Mouse (Mus musculus) midbrain, embryonic 10.5 days (tissue): Measurements from ENCODE around the gene Hmcn2. TPM values are rescaled to one million over a fixed set of nuclear protein-coding genes. Genes with fewer than 3 reads are reported as not detected.
A peak's percentile ranks its signal among the peaks of the same experiment; 100 is the strongest.

Experiments
- DNase-seq: peaks from one replicate; pipeline ENCODE4 v3.0.0-alpha.2; 2017; ENCODE audit warnings: low spot score
- H3K27ac ChIP-seq: fragments of 300-500 bp; sonication (generic); replicated peaks from 2 replicates; pipeline ENCODE4 v1.5.1; 2016; ENCODE audit warnings: mild to moderate bottlenecking
- H3K27me3 ChIP-seq: fragments of 300-500 bp; sonication (generic); 2 replicates; pipeline ENCODE4 v1.6.1; 2016; ENCODE audit warnings: low read depth, mild to moderate bottlenecking; ENCODE audit not compliant: poor library complexity, severe bottlenecking
- H3K36me3 ChIP-seq: fragments of 300-500 bp; sonication (generic); 2 replicates; pipeline ENCODE4 v1.6.1; 2016; ENCODE audit warnings: mild to moderate bottlenecking, moderate library complexity
- H3K4me1 ChIP-seq: fragments of 300-500 bp; sonication (generic); 2 replicates; pipeline ENCODE4 v1.6.1; 2016
- H3K4me3 ChIP-seq: fragments of 300-500 bp; sonication (generic); 2 replicates; pipeline ENCODE4 v1.5.1; 2016; ENCODE audit warnings: mild to moderate bottlenecking, moderate library complexity
- H3K9me3 ChIP-seq: fragments of 300-500 bp; sonication (generic); replicated peaks from 2 replicates; pipeline ENCODE4 v1.6.1; 2016; ENCODE audit warnings: mild to moderate bottlenecking
- WGBS: fragments of 180-500 bp; shearing (Covaris S2); methylation state at CpG from one replicate; pipeline ENCODE4 v1.1.7; 2016; 5-methylcytosine and 5-hydroxymethylcytosine counted together
- polyA plus RNA-seq: library from polyadenylated mRNA; unstranded; fragments of >200 nt; fragmentation: Nextera tagmentation; extraction: Ambion mirVana; gene quantifications from 2 replicates; pipeline ENCODE4 v1.2.1, GENCODE M21; 2016

Gene Hmcn2
- polyA plus RNA-seq, 1 experiment from 2014 or later, result 0.06 TPM

DNA sequence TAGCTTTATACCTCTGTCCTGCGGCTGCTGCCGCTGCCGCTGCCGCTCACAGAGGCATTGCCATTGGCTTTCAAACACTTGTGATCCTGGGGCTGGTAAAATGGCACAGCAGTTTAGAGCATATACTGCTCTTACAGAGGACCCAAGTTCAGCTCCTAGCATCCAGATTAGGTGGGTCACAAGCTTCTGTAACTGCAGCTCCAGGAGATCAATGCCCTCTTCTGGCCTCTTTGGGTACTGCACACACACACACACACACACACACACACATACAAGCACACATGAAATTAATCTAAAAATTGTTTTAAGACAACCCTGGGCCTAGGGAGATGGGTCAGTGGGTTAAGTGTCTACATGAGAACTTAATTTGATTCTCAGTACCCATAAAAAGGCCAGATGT lies 58.0 kb downstream of the Hmcn2 start:
- H3K27me3 ChIP-seq, result no peaks in the 10 kb centered on the region
- H3K9me3 ChIP-seq, result peaks cover 8% of the 10 kb centered on the region
- no peak overlapping the region for H3K27ac ChIP-seq
- H3K4me3 ChIP-seq, result no peak overlapping the region
- H3K4me1 ChIP-seq, result peaks cover 7% of the 10 kb centered on the region
- no peak for DNase-seq
- 95% methylated on average over 4 of the region's 4 CpGs for WGBS
- no peaks in the 10 kb centered on the region for H3K36me3 ChIP-seq

- H3K4me3 ChIP-seq, result no peak overlapping the region
- H3K9me3 ChIP-seq, result peaks cover 8% of the 10 kb centered on the region
- DNase-seq, result no peak
- 67% methylated on average over 1 of the region's 1 CpGs for WGBS
- H3K27ac ChIP-seq, result no peak overlapping the region
- H3K4me1 ChIP-seq, result peaks cover 7% of the 10 kb centered on the region
- H3K27me3 ChIP-seq, result no peaks in the 10 kb centered on the region
- no peaks in the 10 kb centered on the region for H3K36me3 ChIP-seq
These were observed 60.2 kb downstream of the Hmcn2 start for GRCm38 (mm10) chr2:31374415-31374814.

GRCm38 (mm10) chr2:31376057-31376456 lies 61.8 kb downstream of the Hmcn2 start:
- Histone ChIP-seq H3K27me3 (no peaks in the 10 kb centered on the region), H3K36me3 (no peaks in the 10 kb centered on the region), H3K4me3 (no peak overlapping the region), H3K4me1 (peaks cover 7% of the 10 kb centered on the region), H3K27ac (no peak overlapping the region), H3K9me3 (peaks cover 8% of the 10 kb centered on the region)
- 58% methylated on average over 3 of the region's 3 CpGs for WGBS
- no peak for DNase-seq

GRCm38 (mm10) chr2:31377481-31377880 lies 63.3 kb downstream of the Hmcn2 start:
- H3K27me3 ChIP-seq, result no peaks in the 10 kb centered on the region
- no peaks in the 10 kb centered on the region for H3K36me3 ChIP-seq
- peaks cover 1% of the 10 kb centered on the region for H3K9me3 ChIP-seq
- H3K4me3 ChIP-seq, result no peak overlapping the region
- H3K27ac ChIP-seq, result no peak overlapping the region
- 84% methylated on average over 2 of the region's 2 CpGs for WGBS
- DNase-seq, result no peak
- H3K4me1 ChIP-seq, result peaks cover 7% of the 10 kb centered on the region

- H3K27ac ChIP-seq, result no peak overlapping the region
- peak; percentile 46 for DNase-seq
- no peak overlapping the region for H3K4me3 ChIP-seq
- no peaks in the 10 kb centered on the region for H3K4me1 ChIP-seq
- 64% methylated on average over 4 of the region's 4 CpGs for WGBS
- no peaks in the 10 kb centered on the region for H3K36me3 ChIP-seq
- H3K9me3 ChIP-seq, result no peaks in the 10 kb centered on the region
- no peaks in the 10 kb centered on the region for H3K27me3 ChIP-seq
These were observed 67.2 kb downstream of the Hmcn2 start for GRCm38 (mm10) chr2:31381292-31381846.

DNA sequence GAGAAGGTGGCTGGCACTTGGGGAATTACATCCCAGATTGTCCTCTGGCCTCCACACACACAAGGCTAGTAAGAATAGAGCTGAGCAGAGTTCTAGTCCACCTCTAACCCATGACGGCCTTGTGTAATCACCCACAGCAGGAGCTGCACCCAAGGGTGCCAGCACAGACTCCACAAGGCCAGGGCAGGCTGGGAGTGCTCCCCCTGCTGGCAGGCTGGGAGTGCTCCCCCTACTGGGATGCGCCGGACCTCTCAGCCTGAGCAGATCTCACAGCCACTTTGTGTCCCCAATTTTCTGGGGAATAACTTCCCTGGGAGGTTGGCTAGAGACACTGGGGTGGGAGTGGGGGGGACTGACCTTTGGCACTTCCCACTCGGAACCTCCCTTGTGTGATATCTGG lies 68.7 kb downstream of the Hmcn2 start:
- peak; percentile 25 for DNase-seq
- Histone ChIP-seq H3K36me3 (no peaks in the 10 kb centered on the region), H3K27me3 (no peaks in the 10 kb centered on the region), H3K9me3 (no peaks in the 10 kb centered on the region), H3K4me3 (no peak overlapping the region), H3K4me1 (no peaks in the 10 kb centered on the region), H3K27ac (no peak overlapping the region)
- WGBS, result 22% methylated on average over 4 of the region's 4 CpGs

DNA sequence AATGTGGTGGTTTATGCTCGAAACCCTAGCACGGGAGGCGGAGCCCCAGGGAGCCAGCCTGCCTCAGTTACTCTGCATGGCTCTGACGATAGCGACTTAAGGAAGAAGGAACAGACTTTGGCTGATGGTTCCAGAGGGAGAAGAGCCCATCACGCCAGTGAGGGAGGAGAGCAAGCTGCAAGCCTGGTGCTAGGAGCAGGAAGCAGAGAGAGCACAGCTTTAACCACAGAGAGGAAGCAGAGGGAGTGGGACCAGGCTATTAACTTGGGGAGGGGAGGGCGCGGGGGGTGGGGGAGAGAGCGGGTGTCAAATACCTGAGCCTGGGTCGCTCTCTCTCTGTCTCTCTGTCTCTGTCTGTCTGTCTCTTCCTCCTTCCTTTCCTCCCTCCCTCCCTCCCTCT lies 102.8 kb downstream of the Hmcn2 start:
- Histone ChIP-seq H3K36me3 (no peaks in the 10 kb centered on the region), H3K9me3 (no peaks in the 10 kb centered on the region), H3K27me3 (peaks cover 7% of the 10 kb centered on the region; the same call in 1 of the 2 replicates), H3K4me3 (no peak overlapping the region), H3K4me1 (peaks cover 23% of the 10 kb centered on the region), H3K27ac (no peak overlapping the region)
- no peak for DNase-seq
- 71% methylated on average over 10 of the region's 10 CpGs for WGBS

DNA sequence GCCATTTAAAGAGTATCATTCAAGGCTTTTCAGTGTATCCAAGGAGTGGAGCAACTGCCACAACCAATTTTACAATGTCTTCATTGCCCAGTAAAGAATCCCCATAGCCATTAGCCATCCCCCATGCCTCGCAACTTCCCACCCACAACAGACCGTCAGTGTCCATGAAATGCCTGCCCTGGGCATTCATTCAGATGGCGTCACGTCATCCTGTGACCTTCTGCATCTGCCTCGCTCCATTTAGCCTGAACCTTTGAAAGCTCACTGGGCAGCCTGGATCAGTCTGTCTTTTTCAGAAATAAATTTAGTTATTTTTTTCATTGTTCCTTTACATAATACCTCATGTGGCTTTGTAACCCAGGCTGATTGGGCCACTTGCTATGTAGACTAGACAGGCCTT lies 103.8 kb downstream of the Hmcn2 start:
- peaks cover 23% of the 10 kb centered on the region for H3K4me1 ChIP-seq
- no peak for DNase-seq
- 87% methylated on average over 5 of the region's 5 CpGs for WGBS
- no peaks in the 10 kb centered on the region for H3K36me3 ChIP-seq
- H3K27me3 ChIP-seq, result peaks cover 7% of the 10 kb centered on the region; the same call in 1 of the 2 replicates
- H3K27ac ChIP-seq, result peak overlapping the region; percentile 2; the same call in 1 of the 2 replicates
- H3K4me3 ChIP-seq, result no peak overlapping the region
- H3K9me3 ChIP-seq, result no peaks in the 10 kb centered on the region

DNA sequence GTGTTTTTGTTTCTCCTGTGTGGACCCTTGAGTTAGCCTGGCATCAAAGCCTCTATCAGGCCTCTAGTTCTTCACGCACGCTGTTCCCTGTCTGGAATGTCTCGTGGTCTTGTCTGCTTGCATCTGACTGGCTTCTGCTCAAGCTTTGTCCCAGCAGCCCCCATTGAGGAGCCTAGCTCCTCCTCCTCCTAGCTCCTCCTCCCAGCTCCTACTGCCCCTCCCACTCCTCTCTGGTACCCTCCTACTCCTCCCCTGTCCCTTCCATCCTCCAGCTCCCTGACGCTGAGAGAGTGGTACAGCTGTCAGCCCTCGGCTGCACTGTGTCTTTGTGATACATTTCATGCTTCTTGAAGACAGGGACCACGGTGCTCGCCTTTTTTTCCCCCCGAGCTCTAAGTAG lies 104.4 kb downstream of the Hmcn2 start:
- H3K4me3 ChIP-seq, result no peak overlapping the region
- H3K27ac ChIP-seq, result peak overlapping the region; percentile 2; the same call in 1 of the 2 replicates
- H3K36me3 ChIP-seq, result no peaks in the 10 kb centered on the region
- H3K9me3 ChIP-seq, result no peaks in the 10 kb centered on the region
- H3K27me3 ChIP-seq, result peaks cover 7% of the 10 kb centered on the region; the same call in 1 of the 2 replicates
- DNase-seq, result peak; percentile 49
- peaks cover 23% of the 10 kb centered on the region for H3K4me1 ChIP-seq
- 29% methylated on average over 8 of the region's 8 CpGs for WGBS

GRCm38 (mm10) chr2:31420914-31421313 lies 106.7 kb downstream of the Hmcn2 start:
- DNase-seq, result no peak
- no peak overlapping the region for H3K27ac ChIP-seq
- no peak overlapping the region for H3K4me3 ChIP-seq
- no peaks in the 10 kb centered on the region for H3K36me3 ChIP-seq
- no peaks in the 10 kb centered on the region for H3K9me3 ChIP-seq
- peaks cover 7% of the 10 kb centered on the region; the same call in 1 of the 2 replicates for H3K27me3 ChIP-seq
- 81% methylated on average over 6 of the region's 6 CpGs for WGBS
- H3K4me1 ChIP-seq, result peaks cover 26% of the 10 kb centered on the region

GRCm38 (mm10) chr2:31422576-31422975 lies 108.4 kb downstream of the Hmcn2 start:
- no peak for DNase-seq
- Histone ChIP-seq H3K27ac (no peak overlapping the region), H3K4me3 (no peak overlapping the region), H3K36me3 (no peaks in the 10 kb centered on the region), H3K4me1 (peaks cover 22% of the 10 kb centered on the region), H3K27me3 (peaks cover 4% of the 10 kb centered on the region; the same call in 1 of the 2 replicates), H3K9me3 (no peaks in the 10 kb centered on the region)
- WGBS, result 69% methylated on average over 6 of the region's 6 CpGs

- Histone ChIP-seq H3K27me3 (peaks cover 8% of the 10 kb centered on the region; the same call in 1 of the 2 replicates), H3K27ac (no peak overlapping the region), H3K4me3 (no peak overlapping the region), H3K9me3 (no peaks in the 10 kb centered on the region), H3K36me3 (no peaks in the 10 kb centered on the region), H3K4me1 (no peaks in the 10 kb centered on the region; the same call in 1 of the 2 replicates)
- WGBS, result 90% methylated on average over 5 of the region's 5 CpGs
- no peak for DNase-seq
These were observed 117.3 kb downstream of the Hmcn2 start for GRCm38 (mm10) chr2:31431477-31431876.

DNA sequence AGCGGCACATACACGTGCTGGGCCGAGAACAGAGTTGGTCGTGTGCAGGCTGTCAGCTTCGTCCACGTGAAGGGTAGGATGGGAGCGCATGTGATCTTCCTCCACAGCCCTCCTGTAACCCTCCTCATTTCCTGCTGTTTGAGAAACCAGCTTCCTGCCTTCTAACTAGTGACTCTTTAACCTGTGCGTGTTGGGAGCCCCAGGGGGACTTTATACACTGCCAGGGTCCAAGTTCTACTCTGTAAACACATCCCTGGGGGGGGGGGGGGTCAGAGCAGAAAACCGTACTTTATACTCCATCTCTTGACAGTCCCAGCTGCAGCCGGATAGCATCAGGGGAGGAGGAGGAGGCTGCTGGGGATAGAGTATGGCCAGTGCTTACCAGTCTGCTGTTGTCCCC lies 120.5 kb downstream of the Hmcn2 start:
- DNase-seq, result no peak
- H3K36me3 ChIP-seq, result no peaks in the 10 kb centered on the region
- no peak overlapping the region for H3K27ac ChIP-seq
- peaks cover 4% of the 10 kb centered on the region; the same call in 1 of the 2 replicates for H3K4me1 ChIP-seq
- H3K9me3 ChIP-seq, result no peaks in the 10 kb centered on the region
- 0 out of 2 replicates have a peak, but pooled peaks cover 8% of the 10 kb centered on the region for H3K27me3 ChIP-seq
- 81% methylated on average over 10 of the region's 10 CpGs for WGBS
- no peak overlapping the region for H3K4me3 ChIP-seq
